Mouse (Mus musculus) thymus, adult 18-20 months (tissue): ENCODE results near the gene Gm20604.

Experiments used
- DNase-seq, 2 experiments: peaks; one replicate each; pipeline ENCODE4 v3.0.0; 2022; ENCODE audit warnings: mixed read lengths in 2 of 2

Gm20604 gene

GRCm38 (mm10) chr12:102758403-102758756 is at the start of gene Gm20604:
Gm20604 (minus strand) TSS chr12:102758672.
- DNase-seq: no peak

- no peak for DNase-seq
Observed at GRCm38 (mm10) chr12:102799528-102799927, 41.1 kb upstream of the Gm20604 start.

- peak; percentile 60 to 80 for DNase-seq
Observed at GRCm38 (mm10) chr12:102787927-102788326, 29.5 kb upstream of the Gm20604 start.

GRCm38 (mm10) chr12:102785593-102785985 is 27.1 kb upstream of the Gm20604 start:
- no peak for DNase-seq

- DNase-seq: no peak
Observed at GRCm38 (mm10) chr12:102784899-102785592, 26.6 kb upstream of the Gm20604 start.

- DNase-seq: peak in 1 of 2 experiments; percentile 67
Observed at GRCm38 (mm10) chr12:102782841-102783240, 24.4 kb upstream of the Gm20604 start.

- DNase-seq: no peak
Observed at GRCm38 (mm10) chr12:102779452-102779851, 21.0 kb upstream of the Gm20604 start.

- no peak for DNase-seq
Observed at GRCm38 (mm10) chr12:102778151-102778550, 19.7 kb upstream of the Gm20604 start.

- DNase-seq: no peak
Observed at GRCm38 (mm10) chr12:102776035-102776434, 17.6 kb upstream of the Gm20604 start.

- no peak for DNase-seq
Observed at GRCm38 (mm10) chr12:102772676-102773075, 14.2 kb upstream of the Gm20604 start.

GRCm38 (mm10) chr12:102771601-102772000 is 13.1 kb upstream of the Gm20604 start:
- no peak for DNase-seq

GRCm38 (mm10) chr12:102769000-102769399 is 10.5 kb upstream of the Gm20604 start:
- no peak for DNase-seq

- DNase-seq: no peak
Observed at GRCm38 (mm10) chr12:102763696-102764095, 5.2 kb upstream of the Gm20604 start.

- no peak for DNase-seq
Observed at GRCm38 (mm10) chr12:102761668-102762067, 3.2 kb upstream of the Gm20604 start.

- no peak for DNase-seq
Observed at GRCm38 (mm10) chr12:102758936-102759335, 464 bp upstream of the Gm20604 start.

GRCm38 (mm10) chr12:102757689-102758402 is 626 bp downstream of the Gm20604 start, which contains the start of the genes Gm28051, Gon7 and Ubr7:
Gm28051 (minus strand) TSS chr12:102757765.
Gon7 (minus strand) TSS chr12:102757803.
Ubr7 (plus strand) TSS chr12:102757967.
- peak; percentile 91 to 95 for DNase-seq

- DNase-seq: no peak
Observed at GRCm38 (mm10) chr12:102757055-102757688, 1.3 kb downstream of the Gm20604 start.

- DNase-seq: no peak
Observed at GRCm38 (mm10) chr12:102756304-102756703, 2.2 kb downstream of the Gm20604 start.

GRCm38 (mm10) chr12:102748256-102748655 is 10.2 kb downstream of the Gm20604 start:
- no peak for DNase-seq

GRCm38 (mm10) chr12:102744839-102745238 is 13.6 kb downstream of the Gm20604 start:
- no peak for DNase-seq

- DNase-seq: peak; percentile 84 to 85
Observed at GRCm38 (mm10) chr12:102743589-102744574, 14.6 kb downstream of the Gm20604 start, which contains the start of the genes Moap1 and Tmem251. Moap1 (minus strand) TSS chr12:102743661. Tmem251 (plus strand) TSS chr12:102743762.

- no peak for DNase-seq
Observed at GRCm38 (mm10) chr12:102743036-102743588, 15.4 kb downstream of the Gm20604 start.
